ENCODE assay signal across 21 mouse cellular contexts in genomic region chr3:133514290-133514689, GRCm38 (mm10). TPM values are rescaled to one million over a fixed set of nuclear protein-coding genes. Genes with fewer than 3 reads are reported as not detected.
A peak's percentile ranks its signal among the peaks of the same experiment; 100 is the strongest.
DNase-seq lines count a peak whose midpoint lies in the region; ATAC-seq and TF ChIP-seq lines count a peak whose summit lies in the region.
"Had no signal": no experiment of that assay in that cellular context is flagged by ENCODE, and none has a peak within 500 bp of the region (broad histone marks: within the 10 kb centered on the region; RNA-seq: fewer than 3 reads in every experiment).

No protein-coding gene starts in this region.

- 95% methylated on average over 12 of the region's 12 CpGs for WGBS in kidney, embryonic 15.5 days
- 62% methylated on average over 12 of the region's 12 CpGs for WGBS in small intestine, adult 2 months

- H3K4me1 ChIP-seq in kidney, embryonic 15.5 days, result no peaks in the 10 kb centered on the region
- H3K4me1 ChIP-seq in ES-E14 (ENCODE audit: control insufficient read depth in 2 of 2, insufficient read depth in 2 of 2, low read length in 2 of 2, poor library complexity in 1 of 2), result peaks cover 16 to 31% of the 10 kb centered on the region in 2 experiments; a peak in 3 of 4 replicates
- H3K4me1 ChIP-seq in small intestine, adult 2 months (ENCODE audit: control insufficient read depth, insufficient read depth, insufficient read length, low read length), result peaks cover 11% of the 10 kb centered on the region
- H3K4me1 ChIP-seq: embryonic facial prominence, embryonic 13.5 days; forebrain, embryonic 12.5 days; hindbrain, embryonic 12.5 days had no signal

- H3K9me3 ChIP-seq in kidney, embryonic 15.5 days (replicated peaks), result no peaks in the 10 kb centered on the region
- no peaks in the 10 kb centered on the region for H3K9me3 ChIP-seq in ES-E14 (ENCODE audit: control insufficient read depth, insufficient read depth, low read depth, low read length)
- H3K9me3 ChIP-seq: embryonic facial prominence, embryonic 13.5 days; forebrain, embryonic 12.5 days; G1E; heart, embryonic 12.5 days; hindbrain, embryonic 12.5 days had no signal

- H3K36me3 ChIP-seq in kidney, embryonic 15.5 days, result peaks cover 59% of the 10 kb centered on the region
- peaks cover 18% of the 10 kb centered on the region; the same call in 1 of the 2 replicates for H3K36me3 ChIP-seq in ES-E14 (ENCODE audit: control insufficient read depth, insufficient read depth, low read length, poor library complexity, severe bottlenecking)
- peaks cover 8% of the 10 kb centered on the region for H3K36me3 ChIP-seq in small intestine, adult 2 months (ENCODE audit: control insufficient read depth, insufficient read depth, low read length)

- in situ Hi-C loops in ES-E14 (cut with MboI; ENCODE audit: low sequenced_read_pairs in 2 of 2, unreplicated experiment in 2 of 2), result no loop called here

- H3K9ac ChIP-seq in kidney, embryonic 15.5 days, result no peak overlapping the region
- peak overlapping the region; percentile 16; the same call in 1 of the 2 replicates for H3K9ac ChIP-seq in ES-E14 (ENCODE audit: insufficient read depth, low read depth, low read length, poor library complexity, severe bottlenecking)
- H3K9ac ChIP-seq: embryonic facial prominence, embryonic 13.5 days; forebrain, embryonic 12.5 days; forebrain, postnatal 0 days; heart, embryonic 12.5 days; hindbrain, embryonic 12.5 days had no signal

- no peak for TF ChIP-seq CTCF in small intestine, adult 2 months (IDR thresholded peaks at IDR 0.05; ENCODE audit: extremely low read depth, insufficient read length, insufficient replicate concordance, low read depth, low read length)

- H3K4me2 ChIP-seq in kidney, embryonic 15.5 days, result no peak overlapping the region
- H3K4me2 ChIP-seq: embryonic facial prominence, embryonic 13.5 days; forebrain, embryonic 12.5 days; heart, embryonic 12.5 days; hindbrain, embryonic 12.5 days had no signal

- TF ChIP-seq POLR2A in small intestine, adult 2 months (IDR thresholded peaks at IDR 0.05; ENCODE audit: low read depth, low read length), result no peak

- no peak for ATAC-seq in kidney, embryonic 15.5 days (replicated peaks; ENCODE audit: low FRiP score)
- ATAC-seq in CD4-positive, CD25-positive, alpha-beta regulatory T cell, adult 4 months, result no peak
- ATAC-seq: forebrain, postnatal 0 days; hindbrain, embryonic 16.5 days had no signal

- no peak overlapping the region for H3K4me3 ChIP-seq in kidney, embryonic 15.5 days (replicated peaks)
- peak overlapping the region in 1 of 2 experiments; percentile 2; a peak in 2 of 4 replicates for H3K4me3 ChIP-seq in ES-E14 (ENCODE audit: insufficient read depth in 1 of 2, low read depth in 1 of 2, low read length in 2 of 2, poor library complexity in 1 of 2, severe bottlenecking in 1 of 2)
- no peak overlapping the region for H3K4me3 ChIP-seq in small intestine, adult 2 months (ENCODE audit: low read depth, low read length)
- H3K4me3 ChIP-seq: embryonic facial prominence, embryonic 13.5 days; forebrain, embryonic 12.5 days; heart, embryonic 12.5 days; hindbrain, embryonic 12.5 days had no signal

- H3K27ac ChIP-seq in kidney, embryonic 15.5 days, result no peak overlapping the region
- H3K27ac ChIP-seq in ES-E14 (ENCODE audit: insufficient read depth, low read depth, low read length, poor library complexity, severe bottlenecking), result no peak overlapping the region; the same call in 1 of the 2 replicates
- peak overlapping the region; percentile 80; the same call in 1 of the 2 replicates for H3K27ac ChIP-seq in small intestine, adult 2 months (ENCODE audit: insufficient read depth, low read depth, low read length)
- H3K27ac ChIP-seq: embryonic facial prominence, embryonic 13.5 days; forebrain, embryonic 12.5 days; hindbrain, embryonic 12.5 days had no signal

- H3K27me3 ChIP-seq in kidney, embryonic 15.5 days, result no peaks in the 10 kb centered on the region
- H3K27me3 ChIP-seq in small intestine, adult 2 months (ENCODE audit: control insufficient read depth, insufficient read depth, low read length), result no peaks in the 10 kb centered on the region
- H3K27me3 ChIP-seq: embryonic facial prominence, embryonic 13.5 days; forebrain, embryonic 12.5 days; heart, embryonic 12.5 days; hindbrain, embryonic 12.5 days had no signal

- DNase-seq in kidney, adult 9 months, result peak; percentile 44
- no peak for DNase-seq in ES-E14 (ENCODE audit: low read depth, low spot score)
- peak; percentile 24 for DNase-seq in kidney, postnatal 10 days
- no peak for DNase-seq in testis, postnatal 10 days (ENCODE audit: low spot score)
- no peak for DNase-seq in embryo, embryonic 10 days (ENCODE audit: low spot score)
- DNase-seq: adrenal gland, adult 8-10 months; adrenal gland, postnatal 36 days; cerebellum, adult 2 months; cerebellum, postnatal 14 days; forebrain, postnatal 0 days; gastrocnemius, postnatal 25 days; heart, postnatal 36 days had no signal

TF ChIP-seq in ES-E14, 5 proteins besides CTCF, POLR2A, EP300 and RAD21:
- TF ChIP-seq ZNF384 (IDR thresholded peaks at IDR 0.05; ENCODE audit: low read depth, low read length), result no peak
- no peak for TF ChIP-seq HCFC1 (IDR thresholded peaks at IDR 0.05; ENCODE audit: borderline replicate concordance, insufficient read depth, low read length)
- no peak for TF ChIP-seq MAFK (IDR thresholded peaks at IDR 0.05; ENCODE audit: insufficient read depth, low read depth, low read length)
- no peak for TF ChIP-seq ZC3H11A (IDR thresholded peaks at IDR 0.05; ENCODE audit: borderline replicate concordance, low read depth, low read length)
- no peak for TF ChIP-seq CHD2 (IDR thresholded peaks at IDR 0.05; ENCODE audit: low read depth, low read length)

RNA-seq across cellular contexts. Expression of gene Tet2, which starts 30.6 kb away (rescaled TPM):
- polyA plus RNA-seq in kidney, embryonic 15.5 days (2015; fragmentation: Nextera tagmentation; extraction: Ambion mirVana), result 20.0 and 23.3 TPM in 2 replicates
- total RNA-seq in ES-E14 (2012; rRNA removed), result 86.9 and 106 TPM in 2 replicates
- 3.7 and 8.7 TPM in 2 replicates for polyA plus RNA-seq in small intestine, adult 2 months (2012; rRNA removed)
- 10 to 100 TPM; 47.0 to 65.9 TPM for polyA plus RNA-seq in CD4-positive, CD25-positive, alpha-beta regulatory T cell, adult 4 months (2017; shearing (Covaris generic))

Comparison
In these comparisons a context has a peak if more than half of its experiments do, and no peak if none do; other contexts are left out.
1. DNase-seq: peak in kidney, adult 9 months (single experiment) and kidney, postnatal 10 days (single experiment); none in ES-E14 (single experiment), testis, postnatal 10 days (single experiment) and embryo, embryonic 10 days (single experiment).